Mouse (Mus musculus): ENCODE results near the gene Rbpjl.

- TF ChIP-seq CTCF (IDR thresholded peaks at IDR 0.05) (no peak), POLR2A (IDR thresholded peaks at IDR 0.05; ENCODE audit: insufficient read depth, low read depth, low read length) (no peak)
Observed at GRCm38 (mm10) chr2:164389020-164389419, 13.9 kb upstream of the Rbpjl start, which contains the start of gene Slpi.
